8 mouse cellular contexts compared by ENCODE assay signal in genomic region chr12:28751508-28752263, GRCm38 (mm10). TPM values are rescaled to one million over a fixed set of nuclear protein-coding genes. Genes with fewer than 3 reads are reported as not detected.
DNase-seq lines count a peak whose midpoint lies in the region; ATAC-seq lines count a peak whose summit lies in the region.

Eipr1 (plus strand) TSS chr12:28751803.

- peak within 1 kb of the TSS; percentile 83 for H3K4me3 ChIP-seq in hindbrain, embryonic 11.5 days (ENCODE audit: low read depth, low read length)

- peak; percentile 90 for DNase-seq in Muller cell, postnatal 12 days (ENCODE audit: inconsistent ontology term)
- DNase-seq in cerebellum, adult 9-11 months = peak; percentile 93
- DNase-seq in frontal cortex, adult 2 months (ENCODE audit: extremely low spot score in 1 of 2, low spot score in 1 of 2) = peak; percentile 88 to 95
- peak; percentile 93 for DNase-seq in hindbrain, embryonic 11.5 days (ENCODE audit: low spot score)
- peak; percentile 76 to 86 for DNase-seq in layer of hippocampus, postnatal 10 days (ENCODE audit: low spot score in 2 of 2)
- DNase-seq in lung, postnatal 10 days = peak; percentile 95
- peak; percentile 79 for DNase-seq in ovary, postnatal 36 days (ENCODE audit: low spot score)
- DNase-seq in thymus, postnatal 25 days = peak; percentile 86

- WGBS in hindbrain, embryonic 11.5 days = 4% methylated on average over 36 of the region's 36 CpGs

- no peaks in the 10 kb centered on the region for H3K27me3 ChIP-seq in hindbrain, embryonic 11.5 days (ENCODE audit: control insufficient read depth, insufficient read depth, low read length)

- no peaks in the 10 kb centered on the region for H3K36me3 ChIP-seq in hindbrain, embryonic 11.5 days (ENCODE audit: control insufficient read depth, insufficient read depth, low read length)

- H3K4me2 ChIP-seq in hindbrain, embryonic 11.5 days (replicated peaks; ENCODE audit: low read depth, low read length) = peak within 1 kb of the TSS; percentile 90

- peaks cover 2% of the 10 kb centered on the region; the same call in 1 of the 2 replicates for H3K4me1 ChIP-seq in hindbrain, embryonic 11.5 days (replicated peaks; ENCODE audit: control insufficient read depth, insufficient read depth, low read length)

- H3K9ac ChIP-seq in hindbrain, embryonic 11.5 days (ENCODE audit: low read depth, low read length) = peak within 1 kb of the TSS; percentile 74

- no peak within 1 kb of the TSS for H3K27ac ChIP-seq in hindbrain, embryonic 11.5 days (ENCODE audit: low read depth, low read length)

- no peaks in the 10 kb centered on the region for H3K9me3 ChIP-seq in hindbrain, embryonic 11.5 days (ENCODE audit: control insufficient read depth, low read length)

- ATAC-seq in hindbrain, embryonic 11.5 days (ENCODE audit: low FRiP score) = peak; percentile 82

RNA-seq across cellular contexts. Expression of gene Eipr1, which starts in this region (rescaled TPM):
- 54.6 and 57.8 TPM in 2 replicates for polyA plus RNA-seq in frontal cortex, adult 2 months (2012; rRNA removed)
- 50.0 and 50.1 TPM in 2 replicates for polyA plus RNA-seq in hindbrain, embryonic 11.5 days (2014; fragmentation: Nextera tagmentation; extraction: Ambion mirVana)
- 10 to 100 TPM; 41.6 to 47.7 TPM for total RNA-seq in layer of hippocampus, postnatal 10 days (2021)
